Mouse (Mus musculus): ENCODE measurements around the gene Mrgpra2b. TPM values are rescaled to one million over a fixed set of nuclear protein-coding genes. Genes with fewer than 3 reads are reported as not detected.
"Not testable (repeated sequence)": the region's sequence is repeated elsewhere in the genome, so short reads cannot be mapped to it uniquely, and the experiment has no call there.

The Mrgpra2b gene
- under 1 TPM in 1 of 2 experiments, not detected in 1; 0.27 TPM for total RNA-seq (2021)
- long read RNA-seq, experiment 1 = 0 reads
- long read RNA-seq, experiment 2 = 0 reads

GRCm38 (mm10) chr7:47528762-47529161, at the start of gene Mrgpra2b:
Mrgpra2b (minus strand) TSS chr7:47528862.
- DNase-seq = no peak

DNA sequence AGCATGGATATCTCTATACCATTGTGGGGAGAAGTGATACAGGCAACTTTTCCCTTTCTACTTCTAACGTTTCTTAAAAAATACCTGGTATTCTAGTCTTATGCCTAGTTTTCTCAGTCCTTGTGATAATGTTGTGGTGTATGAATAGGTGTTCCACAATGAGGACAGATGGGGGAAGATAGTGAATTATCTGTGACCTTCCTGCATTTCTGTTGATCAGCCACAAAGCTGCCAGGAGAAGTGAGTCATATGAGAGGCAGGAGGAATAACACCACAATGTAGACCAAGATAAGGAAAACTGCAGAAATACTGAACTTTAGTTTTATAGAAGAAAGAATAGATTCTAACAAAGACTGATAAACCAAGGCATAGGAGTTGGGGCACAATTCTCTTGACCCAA, 12.3 kb downstream of the Mrgpra2b start:
- DNase-seq = no peak

DNA sequence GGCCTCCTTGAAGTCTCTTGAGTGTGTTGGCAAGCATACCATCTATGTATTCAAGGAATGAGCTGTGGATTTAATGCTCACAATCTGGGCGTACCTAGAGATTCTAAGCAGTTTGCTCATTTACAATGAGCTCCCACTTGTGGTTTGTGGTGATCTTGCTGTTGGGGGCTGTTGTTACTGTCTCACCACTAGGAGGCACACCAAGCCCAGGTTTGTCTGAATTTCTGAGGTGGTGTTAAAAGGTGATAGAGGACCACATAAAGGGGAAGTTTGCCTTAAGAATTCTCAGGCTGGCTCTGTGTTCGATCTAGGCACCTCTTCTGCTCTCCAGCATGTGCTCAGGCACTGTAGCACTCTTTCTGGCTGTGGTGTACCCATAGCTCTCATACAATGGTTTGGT, 13.6 kb downstream of the Mrgpra2b start:
- no peak for DNase-seq

GRCm38 (mm10) chr7:47502953-47503352, 25.7 kb downstream of the Mrgpra2b start:
- DNase-seq = no peak

GRCm38 (mm10) chr7:47491266-47491665, 37.4 kb downstream of the Mrgpra2b start:
- DNase-seq = not testable (repeated sequence)

DNA sequence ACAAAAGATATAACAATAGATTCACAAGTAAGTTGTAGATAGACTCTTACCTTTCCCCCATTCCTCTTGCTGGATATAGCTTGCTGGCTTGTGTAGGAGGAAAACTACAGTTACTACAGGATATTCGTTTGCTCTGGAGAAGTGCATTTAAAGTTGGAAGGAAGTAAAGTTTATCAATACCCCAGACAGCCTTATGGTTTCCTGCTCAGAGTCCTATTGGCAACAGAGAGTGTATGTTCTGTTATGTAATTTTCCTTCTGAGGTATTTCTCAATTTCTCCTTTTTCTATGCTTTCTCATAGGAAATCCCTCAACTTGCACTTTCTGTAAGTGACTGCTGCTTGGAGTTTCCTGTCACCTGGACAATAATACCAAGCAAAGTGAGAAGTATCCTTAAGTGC, 39.2 kb downstream of the Mrgpra2b start:
- not testable (repeated sequence) for DNase-seq

GRCm38 (mm10) chr7:47483181-47483580, 45.5 kb downstream of the Mrgpra2b start:
- not testable (repeated sequence) for DNase-seq

DNA sequence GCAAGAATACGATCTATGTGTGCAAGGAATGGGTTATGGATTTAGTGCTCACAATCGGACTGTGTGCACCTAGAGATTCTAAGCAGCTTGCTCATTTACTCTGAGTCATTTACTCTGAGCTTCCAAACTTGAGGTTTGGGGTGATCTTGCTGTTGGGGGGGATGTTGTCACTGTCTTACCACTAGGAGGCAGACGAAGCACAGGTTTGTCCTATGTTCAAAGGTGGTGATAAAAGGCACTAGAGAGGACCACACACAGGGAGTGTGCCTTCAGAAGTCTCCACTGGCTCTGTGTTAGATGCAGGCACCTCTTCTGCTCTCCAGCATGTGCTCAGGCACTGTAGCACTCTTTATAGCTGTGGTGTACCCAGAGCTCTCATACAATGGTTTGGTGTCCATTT, 54.8 kb downstream of the Mrgpra2b start:
- DNase-seq = not testable (repeated sequence)

- DNase-seq = not testable (repeated sequence)
Observed at GRCm38 (mm10) chr7:47465278-47465981, 63.2 kb downstream of the Mrgpra2b start.

DNA sequence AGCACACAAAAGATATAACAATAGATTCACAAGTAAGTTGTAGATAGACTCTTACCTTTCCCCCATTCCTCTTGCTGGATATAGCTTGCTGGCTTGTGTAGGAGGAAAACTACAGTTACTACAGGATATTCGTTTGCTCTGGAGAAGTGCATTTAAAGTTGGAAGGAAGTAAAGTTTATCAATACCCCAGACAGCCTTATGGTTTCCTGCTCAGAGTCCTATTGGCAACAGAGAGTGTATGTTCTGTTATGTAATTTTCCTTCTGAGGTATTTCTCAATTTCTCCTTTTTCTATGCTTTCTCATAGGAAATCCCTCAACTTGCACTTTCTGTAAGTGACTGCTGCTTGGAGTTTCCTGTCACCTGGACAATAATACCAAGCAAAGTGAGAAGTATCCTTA, 76.6 kb downstream of the Mrgpra2b start, which contains the start of gene Mrgpra2a:
TSS of gene Mrgpra2a (minus strand) at position 125 of the 400 bp plus-strand sequence.
- not testable (repeated sequence) for DNase-seq

DNA sequence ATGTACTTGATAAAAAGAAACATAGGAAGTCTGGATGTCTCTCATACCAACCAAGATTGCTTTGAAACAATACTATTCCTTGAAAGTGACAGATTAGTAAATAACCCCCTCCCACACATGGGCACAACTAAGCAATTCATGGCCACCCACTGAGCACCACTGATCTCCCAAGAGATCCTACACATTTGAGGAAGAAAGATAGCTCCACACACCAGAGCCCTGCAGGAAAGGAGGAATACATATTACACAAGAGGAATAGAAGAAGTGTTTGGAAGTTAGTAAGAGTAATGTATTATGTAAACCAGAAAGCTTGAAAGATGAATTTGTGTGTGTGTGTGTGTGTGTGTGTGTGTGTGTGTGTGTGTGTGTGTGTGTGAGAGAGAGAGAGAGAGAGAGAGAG, 82.9 kb downstream of the Mrgpra2b start:
- DNase-seq = not testable (repeated sequence)

DNA sequence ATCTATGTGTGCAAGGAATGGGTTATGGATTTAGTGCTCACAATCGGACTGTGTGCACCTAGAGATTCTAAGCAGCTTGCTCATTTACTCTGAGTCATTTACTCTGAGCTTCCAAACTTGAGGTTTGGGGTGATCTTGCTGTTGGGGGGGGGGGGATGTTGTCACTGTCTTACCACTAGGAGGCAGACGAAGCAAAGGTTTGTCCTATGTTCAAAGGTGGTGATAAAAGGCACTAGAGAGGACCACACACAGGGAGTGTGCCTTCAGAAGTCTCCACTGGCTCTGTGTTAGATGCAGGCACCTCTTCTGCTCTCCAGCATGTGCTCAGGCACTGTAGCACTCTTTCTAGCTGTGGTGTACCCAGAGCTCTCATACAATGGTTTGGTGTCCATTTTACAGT, 92.2 kb downstream of the Mrgpra2b start:
- DNase-seq = not testable (repeated sequence)

DNA sequence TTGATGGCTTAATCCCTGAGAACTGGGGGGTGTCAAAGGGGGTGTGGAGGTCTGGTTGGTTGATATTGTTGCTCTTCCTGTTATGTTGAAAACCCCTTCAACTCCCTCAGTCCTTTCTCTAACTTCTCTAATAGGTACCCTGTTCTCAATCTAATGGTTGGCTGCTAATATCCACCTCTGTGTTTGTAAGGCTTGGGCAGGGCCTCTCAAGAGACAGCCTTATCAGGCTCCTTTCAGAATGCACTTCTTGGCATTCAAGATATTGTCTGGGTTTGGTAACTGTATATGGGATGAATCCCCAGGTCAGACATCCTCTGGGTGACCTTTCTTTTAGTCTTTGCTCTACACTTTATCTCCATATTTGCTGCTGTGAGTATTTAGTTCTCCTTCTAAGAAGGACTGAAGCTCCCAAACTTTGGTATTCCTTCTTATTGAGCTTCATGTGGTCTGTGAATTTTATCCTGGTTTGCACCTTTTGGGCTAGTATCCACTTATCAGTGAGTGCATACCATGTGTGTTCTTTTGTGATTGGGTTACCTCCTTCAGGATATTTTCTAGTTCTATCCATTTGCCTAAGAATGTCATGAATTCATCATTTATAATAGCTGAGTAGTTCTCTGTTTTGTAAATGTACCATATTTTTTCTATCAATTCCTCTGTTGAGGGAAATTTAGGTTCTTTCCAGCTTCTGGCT, 100.7 kb downstream of the Mrgpra2b start:
- DNase-seq = not testable (repeated sequence)

Other genes with a start within 250 kb of the Mrgpra2b start
- not detected for gene Mrgpra1, start 174.6 kb downstream of the Mrgpra2b start, total RNA-seq (2021)
- not detected for gene Mrgpra2a, start 76.7 kb downstream of the Mrgpra2b start, total RNA-seq (2021)
- not detected for gene Mrgpra3, start 72.5 kb upstream of the Mrgpra2b start, total RNA-seq (2021)